Mouse (Mus musculus): ENCODE data around the gene Gab3. TPM values are rescaled to one million over a fixed set of nuclear protein-coding genes. Genes with fewer than 3 reads are reported as not detected.

The Gab3 gene
- 1 to 10 TPM; 1.1 to 2.9 TPM for total RNA-seq (2021)

- intact Hi-C loops (cut with DNase I): no loop called here
- peak in 1 of 2 experiments; percentile 60 for DNase-seq (ENCODE audit: extremely low spot score in 1 of 2, low spot score in 2 of 2)
Observed at GRCm38 (mm10) chrX:75084774-75085508, at the start of gene Gab3. Gab3 (minus strand) TSS chrX:75085458.

- peak; percentile 46 to 86 for DNase-seq (ENCODE audit: extremely low spot score in 1 of 2, low spot score in 2 of 2)
- intact Hi-C loops (cut with DNase I): no loop called here
Observed at GRCm38 (mm10) chrX:75130467-75131160, 45.4 kb upstream of the Gab3 start, which contains the start of gene Mpp1. Mpp1 (minus strand) TSS chrX:75131016.

GRCm38 (mm10) chrX:75129474-75129873 is 44.2 kb upstream of the Gab3 start:
- no peak for DNase-seq (ENCODE audit: extremely low spot score in 1 of 2, low spot score in 2 of 2)
- intact Hi-C loops (cut with DNase I): no loop called here

GRCm38 (mm10) chrX:75128333-75128980 is 43.2 kb upstream of the Gab3 start:
- intact Hi-C loops (cut with DNase I): no loop called here
- DNase-seq (ENCODE audit: extremely low spot score in 1 of 2, low spot score in 2 of 2): peak in 1 of 2 experiments; percentile 2

GRCm38 (mm10) chrX:75126893-75127292 is 41.6 kb upstream of the Gab3 start:
- no peak for DNase-seq (ENCODE audit: extremely low spot score in 1 of 2, low spot score in 2 of 2)
- intact Hi-C loops (cut with DNase I): no loop called here

- intact Hi-C loops (cut with DNase I): no loop called here
- no peak for DNase-seq (ENCODE audit: extremely low spot score in 1 of 2, low spot score in 2 of 2)
Observed at GRCm38 (mm10) chrX:75125606-75126005, 40.3 kb upstream of the Gab3 start.

GRCm38 (mm10) chrX:75115550-75115949 is 30.3 kb upstream of the Gab3 start:
- intact Hi-C loops (cut with DNase I): no loop called here
- no peak for DNase-seq (ENCODE audit: extremely low spot score in 1 of 2, low spot score in 2 of 2)

GRCm38 (mm10) chrX:75102293-75102692 is 17.0 kb upstream of the Gab3 start:
- intact Hi-C loops (cut with DNase I): no loop called here
- DNase-seq (ENCODE audit: extremely low spot score in 1 of 2, low spot score in 2 of 2): no peak

GRCm38 (mm10) chrX:75098799-75099198 is 13.5 kb upstream of the Gab3 start:
- intact Hi-C loops (cut with DNase I): no loop called here
- no peak for DNase-seq (ENCODE audit: extremely low spot score in 1 of 2, low spot score in 2 of 2)

- intact Hi-C loops (cut with DNase I): no loop called here
- DNase-seq (ENCODE audit: extremely low spot score in 1 of 2, low spot score in 2 of 2): no peak
Observed at GRCm38 (mm10) chrX:75096163-75096770, 11.0 kb upstream of the Gab3 start.

GRCm38 (mm10) chrX:75095369-75096162 is 10.3 kb upstream of the Gab3 start, which contains the start of gene Dkc1:
Dkc1 (plus strand) TSS chrX:75095854.
- DNase-seq (ENCODE audit: extremely low spot score in 1 of 2, low spot score in 2 of 2): peak; percentile 87 to 91

GRCm38 (mm10) chrX:75085654-75086053 is 396 bp upstream of the Gab3 start:
- DNase-seq (ENCODE audit: extremely low spot score in 1 of 2, low spot score in 2 of 2): no peak
- intact Hi-C loops (cut with DNase I): no loop called here

More at GRCm38 (mm10) chrX:75095369-75096162, 10.3 kb upstream of the Gab3 start, which contains the start of gene Dkc1:
- intact Hi-C loops (cut with DNase I): no loop called here

- intact Hi-C loops (cut with DNase I): no loop called here
- DNase-seq (ENCODE audit: extremely low spot score in 1 of 2, low spot score in 2 of 2): peak in 1 of 2 experiments; percentile 23
Observed at GRCm38 (mm10) chrX:75083982-75084773, 1.1 kb downstream of the Gab3 start.

GRCm38 (mm10) chrX:75082351-75082750 is 2.9 kb downstream of the Gab3 start:
- intact Hi-C loops (cut with DNase I): no loop called here
- DNase-seq (ENCODE audit: extremely low spot score in 1 of 2, low spot score in 2 of 2): no peak

GRCm38 (mm10) chrX:75056120-75056775 is 29.0 kb downstream of the Gab3 start:
- DNase-seq (ENCODE audit: extremely low spot score in 1 of 2, low spot score in 2 of 2): no peak
- intact Hi-C loops (cut with DNase I): no loop called here

- DNase-seq (ENCODE audit: extremely low spot score in 1 of 2, low spot score in 2 of 2): peak; percentile 5 to 16
- intact Hi-C loops (cut with DNase I): no loop called here
Observed at GRCm38 (mm10) chrX:75046921-75047635, 38.2 kb downstream of the Gab3 start.

- intact Hi-C loops (cut with DNase I): no loop called here
- no peak for DNase-seq (ENCODE audit: extremely low spot score in 1 of 2, low spot score in 2 of 2)
Observed at GRCm38 (mm10) chrX:75045931-75046330, 39.3 kb downstream of the Gab3 start.

Measured in left cerebral cortex, postnatal 10 days (tissue).